Mouse (Mus musculus): ENCODE measurements at regions not wholly inside any gene's neighbourhood (a gene's known extent, or its start where the extent isn't known, plus 50 kb on each side); places are given as distances from the start of the nearest gene placed in this dataset.

DNA sequence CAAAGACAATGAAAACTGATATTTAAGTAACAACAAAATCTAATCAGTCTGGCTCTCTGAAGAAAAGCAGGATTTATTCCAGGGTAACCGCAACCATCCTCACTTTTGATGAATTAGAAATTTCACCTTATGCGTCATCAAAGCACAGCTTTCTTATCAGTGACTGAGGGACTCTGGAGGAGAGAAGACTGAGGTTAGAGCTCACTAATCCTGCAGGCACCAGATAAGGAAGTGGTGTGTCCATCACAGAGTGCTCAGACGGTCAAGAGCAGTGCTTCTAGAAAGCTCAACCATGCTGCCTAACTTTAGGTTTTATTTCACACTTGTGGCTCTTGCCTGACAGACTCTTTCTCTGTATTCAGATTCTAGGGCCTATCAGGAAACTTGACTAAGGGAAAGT, 1021.2 kb upstream of the Adgrl4 start:
- no peak for DNase-seq (ENCODE audit: low spot score in 2 of 2)

DNA sequence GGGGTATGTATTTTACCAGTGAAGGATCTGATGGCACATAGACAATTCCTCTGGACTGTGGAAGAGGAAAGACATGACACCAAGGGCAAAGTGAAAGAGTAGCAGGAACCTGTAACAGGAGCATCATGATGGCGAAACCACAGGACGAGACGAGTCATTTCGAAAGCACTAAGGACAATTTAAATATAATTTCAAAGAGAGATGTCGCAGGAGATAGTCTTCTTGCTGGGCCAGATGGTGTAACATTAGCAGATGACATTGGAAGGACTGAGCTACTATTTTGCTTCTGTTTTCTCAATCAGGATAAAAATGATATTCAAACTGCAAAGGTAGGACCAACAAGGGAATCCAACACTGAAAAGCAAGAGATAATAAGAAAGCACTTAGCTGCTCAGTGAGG, 1009.7 kb upstream of the Adgrl4 start:
- DNase-seq (ENCODE audit: low spot score in 2 of 2): no peak

DNA sequence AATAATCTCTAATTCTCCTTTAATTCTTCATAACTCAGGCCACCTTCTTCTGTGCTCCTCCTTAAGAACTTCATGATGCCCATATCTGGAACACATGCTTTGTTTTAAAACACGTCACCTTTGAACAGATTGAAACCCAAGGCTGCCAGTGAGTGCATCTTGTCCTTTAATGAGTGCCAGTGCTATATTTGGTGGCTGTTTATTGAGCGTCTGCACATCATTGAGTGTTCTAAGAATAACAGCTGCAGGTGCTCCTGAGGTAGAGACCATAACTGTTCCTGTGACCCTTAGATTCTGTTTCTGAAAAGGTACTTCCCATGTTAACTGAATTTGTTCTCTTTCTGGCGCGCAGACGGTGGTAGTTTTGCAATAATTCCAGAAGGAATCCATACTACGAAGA, 1006.4 kb upstream of the Adgrl4 start:
- DNase-seq (ENCODE audit: low spot score in 2 of 2): no peak

DNA sequence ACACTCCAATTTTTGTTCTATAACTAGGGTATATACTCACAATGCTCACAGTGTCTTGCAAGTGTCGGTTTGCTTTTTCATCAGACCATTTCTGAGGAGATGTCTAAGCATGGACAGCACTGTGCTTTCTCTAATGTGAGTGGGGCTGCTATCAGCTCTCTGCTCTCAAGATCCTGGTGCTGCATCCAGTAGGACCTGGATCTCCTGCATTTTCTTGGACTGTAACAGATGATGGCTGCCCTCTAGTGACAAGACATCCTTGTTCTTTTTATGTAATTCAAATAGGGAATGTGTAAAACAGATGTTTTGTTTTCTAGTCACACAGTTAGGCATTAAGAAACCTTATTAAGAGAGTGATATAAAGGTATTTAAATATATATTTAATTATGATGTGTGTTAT, 1002.5 kb upstream of the Adgrl4 start:
- DNase-seq (ENCODE audit: low spot score in 2 of 2): peak in 1 of 2 experiments; percentile 9

DNA sequence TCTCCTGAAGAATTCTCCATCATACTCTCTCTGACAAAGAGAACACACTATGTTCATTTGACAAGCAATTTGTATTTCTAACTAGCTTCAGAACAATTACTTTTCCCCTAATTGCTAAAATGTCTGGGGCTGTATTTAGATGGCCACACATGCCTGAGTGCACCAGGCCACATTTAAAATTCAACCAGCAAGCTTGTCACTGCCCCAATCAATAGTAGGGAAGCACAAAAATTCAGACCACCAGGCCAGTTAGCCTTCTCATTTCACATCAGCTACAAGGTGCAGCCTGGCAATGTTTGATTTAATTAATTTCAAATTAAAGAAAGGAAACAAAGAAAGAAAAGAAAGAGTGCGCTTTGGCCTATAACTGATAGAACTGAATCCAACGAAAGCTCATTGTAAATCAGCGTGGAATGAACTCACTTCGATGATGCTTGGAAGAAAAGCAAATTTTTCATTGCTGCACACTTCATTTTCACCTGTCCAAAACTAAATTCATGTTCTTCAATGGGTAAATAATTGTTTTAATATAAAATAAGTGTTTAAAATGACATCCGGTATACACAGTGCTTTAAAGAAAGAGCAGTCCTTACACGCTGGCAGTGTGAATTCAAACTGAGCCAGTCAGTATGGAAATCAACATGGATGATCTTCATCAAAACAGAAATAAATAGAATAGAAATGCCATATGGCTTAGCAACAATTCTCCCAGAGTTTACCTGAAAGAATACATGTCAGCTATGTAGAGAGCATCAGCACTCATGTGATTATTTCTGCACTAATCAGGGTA, 1001.7 kb upstream of the Adgrl4 start:
- no peak for DNase-seq (ENCODE audit: low spot score in 2 of 2)

Measured in frontal cortex, postnatal 25 days (tissue).